Mouse (Mus musculus) E14TG2a.4 (cell line): ENCODE data around the gene Rnase10.

Source experiments
- CTCF ChIP-seq: conservative IDR thresholded peaks from 2 replicates; pipeline ENCODE4 v1.5.1; 2014; ENCODE audit warnings: low read length
- POU5F1 ChIP-seq: IDR thresholded peaks from 2 replicates; pipeline ENCODE4 v1.6.1; 2014; ENCODE audit warnings: low read length, borderline replicate concordance

- no peak for TF ChIP-seq CTCF
- no peak for TF ChIP-seq POU5F1
Measured at GRCm38 (mm10) chr14:51051941-51052340, 44.4 kb downstream of the Rnase10 start.
